9 mouse cellular contexts compared by ENCODE assay signal in the genomic region with DNA sequence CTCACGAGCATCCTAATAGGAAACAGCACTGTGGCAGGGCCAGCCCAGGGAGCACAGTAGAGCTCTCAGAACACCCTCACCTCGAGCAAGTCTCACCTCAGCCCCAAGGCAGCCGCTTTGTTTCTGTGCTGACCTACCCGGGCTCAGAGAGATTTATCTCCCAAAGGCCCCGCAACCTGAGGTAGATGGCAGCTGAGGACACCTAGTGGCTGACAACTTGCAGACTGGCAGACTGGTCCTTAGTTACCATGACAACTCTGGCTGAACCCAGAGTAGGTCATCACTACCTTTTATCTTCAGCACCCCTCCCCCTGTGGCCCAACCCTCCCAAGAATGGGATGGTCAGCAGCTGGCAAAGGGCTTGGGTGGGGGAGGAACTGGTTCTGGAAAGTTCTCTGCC. TPM values are rescaled to one million over a fixed set of nuclear protein-coding genes. Genes with fewer than 3 reads are reported as not detected.
DNase-seq lines count a peak whose midpoint lies in the region; ATAC-seq and TF ChIP-seq lines count a peak whose summit lies in the region.
"Had no signal": no experiment of that assay in that cellular context is flagged by ENCODE, and none has a peak within 500 bp of the region (broad histone marks: within the 10 kb centered on the region; RNA-seq: fewer than 3 reads in every experiment).

No protein-coding gene starts in this region.

- no peak overlapping the region for H3ac ChIP-seq in C2C12 (ENCODE audit: control insufficient read depth, insufficient read length, low read depth)

- H3K27me3 ChIP-seq in C2C12 (ENCODE audit: control insufficient read depth, insufficient read depth, insufficient read length), result no peaks in the 10 kb centered on the region

- no peaks in the 10 kb centered on the region for H3K79me3 ChIP-seq in C2C12 (ENCODE audit: low read depth)

- H3K4me3 ChIP-seq in layer of hippocampus, adult 2 months, result no peak overlapping the region
- H3K4me3 ChIP-seq in C2C12 (ENCODE audit: insufficient read depth, poor library complexity, severe bottlenecking), result no peak overlapping the region
- H3K4me3 ChIP-seq: erythroblast, embryonic 14.5 days had no signal

- no peak for ATAC-seq in megakaryocyte, adult 5-6 weeks (ENCODE audit: poor library complexity, severe bottlenecking)

- TF ChIP-seq CTCF in layer of hippocampus, adult 2 months (conservative IDR thresholded peaks at IDR 0.05), result peak; percentile 73
- TF ChIP-seq CTCF in C2C12 (IDR thresholded peaks at IDR 0.05; ENCODE audit: control insufficient read depth, insufficient read depth, insufficient read length), result peak; percentile 44

- DNase-seq in adrenal gland, postnatal 10 days, result peak; percentile 44
- no peak for DNase-seq in adrenal gland, adult 8-10 months
- DNase-seq in layer of hippocampus, adult 2 months (ENCODE audit: low spot score in 2 of 2), result peak in 1 of 2 experiments; percentile 32
- DNase-seq in layer of hippocampus, postnatal 36 days, result no peak
- DNase-seq in forelimb bud, embryonic 11.5 days (ENCODE audit: low read depth, low spot score), result peak; percentile 10
- DNase-seq in c-Kit-positive CD71-positive TER-119-positive erythroid progenitor cells, embryonic 14.5 days (ENCODE audit: low spot score), result no peak

- H3K27ac ChIP-seq in layer of hippocampus, adult 2 months, result no peak overlapping the region

- no peaks in the 10 kb centered on the region for H3K36me3 ChIP-seq in C2C12 (ENCODE audit: control insufficient read depth, insufficient read depth)

- H3K79me2 ChIP-seq in C2C12 (ENCODE audit: control insufficient read depth, insufficient read depth), result no peaks in the 10 kb centered on the region

TF ChIP-seq in C2C12, 6 proteins besides CTCF, POLR2A, EP300 and RAD21:
- TF ChIP-seq MAX (IDR thresholded peaks at IDR 0.05) (no peak), FOSL1 (IDR thresholded peaks at IDR 0.05; ENCODE audit: insufficient read depth, low read length, poor library complexity, severe bottlenecking) (no peak), MYOG (IDR thresholded peaks at IDR 0.05; ENCODE audit: control insufficient read depth, extremely low read depth, insufficient read length) (no peak), CEBPB (IDR thresholded peaks at IDR 0.05; ENCODE audit: low read depth) (no peak), MYOD1 (IDR thresholded peaks at IDR 0.05; ENCODE audit: control insufficient read depth, insufficient read length, low read depth) (no peak), USF1 (IDR thresholded peaks at IDR 0.05; ENCODE audit: low read depth) (no peak)

RNA-seq across cellular contexts. Expression of gene Htra3, which starts 16.2 kb away (rescaled TPM):
- total RNA-seq in adrenal gland, postnatal 10 days (2021), result 10 to 100 TPM; 51.0 to 61.0 TPM
- total RNA-seq in adrenal gland, adult 8-10 months (2022), result 100 to 1,000 TPM in 1 of 4 experiments, 10 to 100 TPM in 3; 21.3 to 114 (median 48.7) TPM
- 1 to 10 TPM; 5.5 to 5.6 TPM for total RNA-seq in layer of hippocampus, adult 2 months (2021)
- total RNA-seq in layer of hippocampus, postnatal 36 days (2021), result 1 to 10 TPM; 3.8 to 7.3 TPM
- polyA plus RNA-seq in C2C12 (2012; fragmentation: generic; extraction: Trizol), result 12.0 TPM
- total RNA-seq in megakaryocyte, adult 5-6 weeks (2015), result 0.04 TPM in 1 of 2 replicates, not detected in the other
- not detected in 2 replicates for total RNA-seq in megakaryocyte, adult 5-6 weeks (2017)
- polyA plus RNA-seq: erythroblast, embryonic 14.5 days had no signal

RNA-seq across cellular contexts. Expression of gene Sh3tc1, which starts 44.0 kb away (rescaled TPM):
- total RNA-seq in adrenal gland, postnatal 10 days (2021), result 10 to 100 TPM in 1 of 2 experiments, 1 to 10 TPM in 1; 9.5 to 17.6 TPM
- 10 to 100 TPM; 34.2 to 35.9 (median 35.1) TPM for total RNA-seq in adrenal gland, adult 8-10 months (2022)
- 1 to 10 TPM; 1.7 to 2.4 TPM for total RNA-seq in layer of hippocampus, adult 2 months (2021)
- total RNA-seq in layer of hippocampus, postnatal 36 days (2021), result 1 to 10 TPM; 1.6 to 2.7 TPM
- 0.20 TPM for polyA plus RNA-seq in C2C12 (2012; fragmentation: generic; extraction: Trizol)
- 6.6 and 6.8 TPM in 2 replicates for total RNA-seq in megakaryocyte, adult 5-6 weeks (2015)
- 13.1 and 14.4 TPM in 2 replicates for total RNA-seq in megakaryocyte, adult 5-6 weeks (2017)

Comparison
In these comparisons a context has a peak if more than half of its experiments do, and no peak if none do; other contexts are left out.
1. DNase-seq: peak in adrenal gland, postnatal 10 days (single experiment) and forelimb bud, embryonic 11.5 days (single experiment); none in adrenal gland, adult 8-10 months (single experiment), layer of hippocampus, postnatal 36 days (0 of 2) and c-Kit-positive CD71-positive TER-119-positive erythroid progenitor cells, embryonic 14.5 days (single experiment).
2. RNA of gene Htra3, which starts 16.2 kb away (total RNA-seq): 21.3 to 114 TPM in adrenal gland, adult 8-10 months, 51.0 to 61.0 TPM in adrenal gland, postnatal 10 days, 3.8 to 7.3 TPM in layer of hippocampus, postnatal 36 days and 5.5 to 5.6 TPM in layer of hippocampus, adult 2 months; 0.04 TPM in megakaryocyte, adult 5-6 weeks; every median in the first group is over 4 times any median in the second.